Mouse (Mus musculus) limb, embryonic 10.5 days (tissue): ENCODE measurements around the gene Adgrf1. TPM values are rescaled to one million over a fixed set of nuclear protein-coding genes. Genes with fewer than 3 reads are reported as not detected.

ENCODE experiments used
- DNase-seq: peaks from one replicate; pipeline ENCODE4 v3.0.0-alpha.2; 2017; ENCODE audit warnings: low spot score
- H3K27ac ChIP-seq: fragments of 300-500 bp; sonication (generic); 2 replicates; pipeline ENCODE4 v1.5.1; 2016; ENCODE audit warnings: mild to moderate bottlenecking
- H3K27me3 ChIP-seq: fragments of 300-500 bp; sonication (generic); 2 replicates; pipeline ENCODE4 v1.6.1; 2016; ENCODE audit warnings: low read depth, mild to moderate bottlenecking; ENCODE audit not compliant: poor library complexity, severe bottlenecking
- H3K36me3 ChIP-seq: fragments of 300-500 bp; sonication (generic); 2 replicates; pipeline ENCODE4 v1.6.1; 2016; ENCODE audit warnings: mild to moderate bottlenecking, moderate library complexity
- H3K4me1 ChIP-seq: fragments of 300-500 bp; sonication (generic); 2 replicates; pipeline ENCODE4 v1.6.1; 2016
- H3K4me3 ChIP-seq: fragments of 300-500 bp; sonication (generic); 2 replicates; pipeline ENCODE4 v1.5.1; 2016; ENCODE audit warnings: mild to moderate bottlenecking, moderate library complexity
- H3K9me3 ChIP-seq: fragments of 300-500 bp; sonication (generic); replicated peaks from 2 replicates; pipeline ENCODE4 v1.6.1; 2016; ENCODE audit warnings: mild to moderate bottlenecking
- WGBS: fragments of 180-500 bp; shearing (Covaris S2); methylation state at CpG from one replicate; pipeline ENCODE4 v1.1.7; 2016; 5-methylcytosine and 5-hydroxymethylcytosine counted together
- polyA plus RNA-seq: library from polyadenylated mRNA; unstranded; fragments of >200 nt; fragmentation: Nextera tagmentation; extraction: Ambion mirVana; gene quantifications from 2 replicates; pipeline ENCODE4 v1.2.1, GENCODE M21; 2016

Adgrf1 gene
- polyA plus RNA-seq = not detected in 2 replicates

GRCm38 (mm10) chr17:43270161-43270560 is at the start of gene Adgrf1:
Gene Adgrf1, plus strand, starts transcription at chr17:43270329.
- WGBS = 73% methylated on average over 6 of the region's 6 CpGs
- Histone ChIP-seq H3K36me3 (no peaks in the 10 kb centered on the region), H3K27me3 (no peaks in the 10 kb centered on the region), H3K4me1 (peaks cover 3% of the 10 kb centered on the region; the same call in 1 of the 2 replicates), H3K9me3 (no peaks in the 10 kb centered on the region), H3K27ac (no peak within 1 kb of the TSS), H3K4me3 (no peak within 1 kb of the TSS)
- DNase-seq = no peak

GRCm38 (mm10) chr17:43226101-43226500 is 44.0 kb upstream of the Adgrf1 start:
- DNase-seq = no peak
- Histone ChIP-seq H3K9me3 (no peaks in the 10 kb centered on the region), H3K4me3 (no peak overlapping the region), H3K36me3 (no peaks in the 10 kb centered on the region), H3K27me3 (no peaks in the 10 kb centered on the region), H3K4me1 (no peaks in the 10 kb centered on the region), H3K27ac (no peak overlapping the region)
- WGBS = 89% methylated on average over 6 of the region's 6 CpGs

GRCm38 (mm10) chr17:43229621-43230513 is 40.3 kb upstream of the Adgrf1 start:
- H3K4me3 ChIP-seq = no peak overlapping the region
- peaks cover 13% of the 10 kb centered on the region for H3K4me1 ChIP-seq
- H3K9me3 ChIP-seq = no peaks in the 10 kb centered on the region
- 50% methylated on average over 12 of the region's 12 CpGs for WGBS
- peak; percentile 71 for DNase-seq
- H3K36me3 ChIP-seq = no peaks in the 10 kb centered on the region
- no peaks in the 10 kb centered on the region for H3K27me3 ChIP-seq
- H3K27ac ChIP-seq = no peak overlapping the region

GRCm38 (mm10) chr17:43230821-43231220 is 39.3 kb upstream of the Adgrf1 start:
- H3K36me3 ChIP-seq = no peaks in the 10 kb centered on the region

GRCm38 (mm10) chr17:43232769-43233168 is 37.4 kb upstream of the Adgrf1 start:
- Histone ChIP-seq H3K27ac (0 out of 2 replicates have a peak overlapping the region, but pooled peaks have one; percentile 25), H3K4me3 (no peak overlapping the region), H3K27me3 (no peaks in the 10 kb centered on the region), H3K4me1 (peaks cover 14% of the 10 kb centered on the region), H3K36me3 (no peaks in the 10 kb centered on the region), H3K9me3 (no peaks in the 10 kb centered on the region)
- DNase-seq = no peak
- WGBS = 71% methylated on average over 6 of the region's 6 CpGs

More at GRCm38 (mm10) chr17:43230821-43231220, 39.3 kb upstream of the Adgrf1 start:
- no peaks in the 10 kb centered on the region for H3K9me3 ChIP-seq
- no peak for DNase-seq
- H3K27me3 ChIP-seq = no peaks in the 10 kb centered on the region
- H3K4me3 ChIP-seq = no peak overlapping the region
- peaks cover 13% of the 10 kb centered on the region for H3K4me1 ChIP-seq
- 83% methylated on average over 7 of the region's 7 CpGs for WGBS
- H3K27ac ChIP-seq = no peak overlapping the region

GRCm38 (mm10) chr17:43236656-43237250 is 33.4 kb upstream of the Adgrf1 start:
- peaks cover 15% of the 10 kb centered on the region for H3K4me1 ChIP-seq
- no peak overlapping the region for H3K4me3 ChIP-seq
- no peaks in the 10 kb centered on the region for H3K36me3 ChIP-seq
- H3K27me3 ChIP-seq = no peaks in the 10 kb centered on the region
- H3K27ac ChIP-seq = no peak overlapping the region
- 87% methylated on average over 14 of the region's 14 CpGs for WGBS
- no peak for DNase-seq
- no peaks in the 10 kb centered on the region for H3K9me3 ChIP-seq

GRCm38 (mm10) chr17:43239035-43239434 is 31.1 kb upstream of the Adgrf1 start:
- no peak for DNase-seq
- peaks cover 3% of the 10 kb centered on the region; the same call in 1 of the 2 replicates for H3K4me1 ChIP-seq
- no peaks in the 10 kb centered on the region for H3K9me3 ChIP-seq
- H3K36me3 ChIP-seq = no peaks in the 10 kb centered on the region
- no peaks in the 10 kb centered on the region for H3K27me3 ChIP-seq
- no peak overlapping the region for H3K27ac ChIP-seq
- no peak overlapping the region for H3K4me3 ChIP-seq
- whole genome bisulfite sequencing = 81% methylated on average over 6 of the region's 6 CpGs

- no peaks in the 10 kb centered on the region for H3K9me3 ChIP-seq
- no peak overlapping the region for H3K4me3 ChIP-seq
- no peaks in the 10 kb centered on the region for H3K27me3 ChIP-seq
- H3K4me1 ChIP-seq = peaks cover 3% of the 10 kb centered on the region; the same call in 1 of the 2 replicates
- no peaks in the 10 kb centered on the region for H3K36me3 ChIP-seq
- H3K27ac ChIP-seq = no peak overlapping the region
- WGBS = 72% methylated on average over 10 of the region's 10 CpGs
- no peak for DNase-seq
These were observed 29.0 kb upstream of the Adgrf1 start for GRCm38 (mm10) chr17:43241134-43241533.

- peaks cover 3% of the 10 kb centered on the region; the same call in 1 of the 2 replicates for H3K4me1 ChIP-seq
- DNase-seq = no peak
- no peaks in the 10 kb centered on the region for H3K27me3 ChIP-seq
- 87% methylated on average over 3 of the region's 3 CpGs for whole genome bisulfite sequencing
- no peaks in the 10 kb centered on the region for H3K36me3 ChIP-seq
- H3K27ac ChIP-seq = no peak overlapping the region
- no peaks in the 10 kb centered on the region for H3K9me3 ChIP-seq
- no peak overlapping the region for H3K4me3 ChIP-seq
These were observed 27.5 kb upstream of the Adgrf1 start for GRCm38 (mm10) chr17:43242609-43243008.

- no peak for DNase-seq
- H3K4me3 ChIP-seq = no peak overlapping the region
- no peaks in the 10 kb centered on the region; the same call in 1 of the 2 replicates for H3K4me1 ChIP-seq
- no peaks in the 10 kb centered on the region for H3K36me3 ChIP-seq
- 94% methylated on average over 6 of the region's 6 CpGs for WGBS
- H3K27me3 ChIP-seq = no peaks in the 10 kb centered on the region
- no peaks in the 10 kb centered on the region for H3K9me3 ChIP-seq
- no peak overlapping the region for H3K27ac ChIP-seq
These were observed 24.8 kb upstream of the Adgrf1 start for GRCm38 (mm10) chr17:43245364-43245763.

GRCm38 (mm10) chr17:43247245-43247644 is 22.9 kb upstream of the Adgrf1 start:
- Histone ChIP-seq H3K27ac (no peak overlapping the region), H3K4me1 (no peaks in the 10 kb centered on the region; the same call in 1 of the 2 replicates), H3K4me3 (no peak overlapping the region), H3K9me3 (no peaks in the 10 kb centered on the region), H3K36me3 (no peaks in the 10 kb centered on the region), H3K27me3 (no peaks in the 10 kb centered on the region)
- DNase-seq = no peak
- WGBS = 95% methylated on average over 3 of the region's 3 CpGs

- no peaks in the 10 kb centered on the region for H3K9me3 ChIP-seq
- no peaks in the 10 kb centered on the region for H3K27me3 ChIP-seq
- WGBS = 63% methylated on average over 3 of the region's 3 CpGs
- H3K36me3 ChIP-seq = no peaks in the 10 kb centered on the region
- H3K4me1 ChIP-seq = no peaks in the 10 kb centered on the region; the same call in 1 of the 2 replicates
- no peak overlapping the region for H3K27ac ChIP-seq
- H3K4me3 ChIP-seq = no peak overlapping the region
- DNase-seq = no peak
These were observed 20.5 kb upstream of the Adgrf1 start for GRCm38 (mm10) chr17:43249645-43250044.
